Mouse (Mus musculus) stomach, postnatal 0 days (tissue): ENCODE measurements around the gene Zfp384.

Experiments
- CTCF ChIP-seq: IDR thresholded peaks from 2 replicates; pipeline ENCODE4 v1.5.1; 2016; ENCODE audit warnings: antibody characterized with exemption, low read depth, mild to moderate bottlenecking, moderate library complexity
- EP300 ChIP-seq: optimal IDR thresholded peaks from 2 replicates; pipeline ENCODE3; 2016; ENCODE audit warnings: antibody characterized with exemption

DNA sequence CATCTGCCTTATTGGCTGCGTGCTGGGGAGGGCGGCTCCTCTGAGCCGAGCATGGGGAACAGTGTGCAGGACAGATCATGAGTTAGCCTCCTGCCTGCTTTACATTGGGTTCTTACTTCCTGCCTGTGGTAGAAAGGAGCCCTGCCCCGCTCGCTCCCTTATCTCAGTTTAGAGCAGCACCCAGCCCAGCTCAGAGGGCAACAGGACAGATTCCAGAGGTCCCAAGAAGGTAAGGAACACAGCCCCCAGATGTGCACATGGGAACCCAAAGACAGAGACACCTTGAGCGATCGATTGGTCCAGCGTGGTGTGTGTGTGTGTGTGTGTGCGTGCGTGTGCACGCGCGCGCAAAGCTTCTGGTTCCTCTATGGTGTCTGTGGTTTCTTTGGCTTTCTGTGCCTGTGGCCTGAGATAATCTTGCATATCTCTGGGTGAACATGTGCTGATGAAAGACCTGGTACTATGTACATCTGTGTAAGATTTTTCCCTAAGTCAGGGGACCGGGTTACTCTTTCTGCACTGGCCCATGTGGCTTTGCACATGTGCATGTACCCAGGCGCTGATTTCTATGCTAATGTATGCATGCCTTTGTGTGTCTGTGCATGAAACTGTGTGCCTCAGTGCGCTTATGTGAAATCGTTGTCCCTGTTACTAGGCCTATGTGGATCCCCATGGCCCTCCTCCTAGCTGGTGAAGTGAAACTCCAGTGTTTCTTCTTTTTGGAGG is 62.4 kb downstream of the Zfp384 start:
- TF ChIP-seq CTCF, result no peak
- no peak for TF ChIP-seq EP300
